Mouse (Mus musculus): ENCODE results near the gene Upk3a. TPM values are rescaled to one million over a fixed set of nuclear protein-coding genes. Genes with fewer than 3 reads are reported as not detected.

The Upk3a gene
- total RNA-seq (2015; ENCODE audit: low replicate concordance) (not detected in 2 replicates), total RNA-seq (2017; ENCODE audit: low replicate concordance) (not detected in 2 replicates)

DNA sequence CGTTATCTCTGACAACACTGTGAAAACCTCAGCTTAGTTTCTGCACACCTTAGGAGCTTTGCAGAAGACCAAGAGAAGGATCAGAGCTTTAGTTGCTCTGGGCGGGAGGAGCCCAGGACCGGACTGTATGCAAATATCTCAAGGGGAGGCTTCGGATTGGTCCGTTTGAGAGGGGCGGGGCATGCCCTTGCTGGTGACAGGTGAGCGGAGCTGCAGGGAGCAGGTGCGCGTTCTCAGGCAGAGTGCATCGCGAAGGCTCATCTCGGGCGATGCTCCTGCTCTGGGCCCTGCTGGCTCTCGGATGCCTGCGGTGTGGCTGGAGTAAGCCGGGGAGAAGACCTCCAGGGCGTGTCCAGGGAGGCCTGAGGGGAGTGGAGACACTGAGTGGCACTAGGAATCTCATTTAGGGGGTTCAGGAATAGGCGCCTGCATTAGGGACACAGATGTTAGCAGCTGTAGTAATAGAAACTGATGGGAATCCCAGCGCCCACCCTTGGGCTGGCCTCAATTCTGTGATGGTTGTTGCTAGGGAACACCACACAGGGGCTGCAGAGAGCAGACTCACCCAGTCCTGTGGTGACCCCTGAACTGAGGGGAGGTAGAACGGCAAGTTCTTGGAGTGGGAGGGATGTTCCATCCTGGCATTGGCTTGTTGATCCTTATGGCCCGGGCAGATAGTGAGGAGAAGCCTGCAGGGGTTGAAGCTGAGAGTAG is at the start of gene Upk3a:
Gene Upk3a (plus strand): TSS at position 191 of the 714 bp plus-strand sequence.
- no peak for ATAC-seq (replicated peaks; ENCODE audit: low FRiP score, poor library complexity, severe bottlenecking)

DNA sequence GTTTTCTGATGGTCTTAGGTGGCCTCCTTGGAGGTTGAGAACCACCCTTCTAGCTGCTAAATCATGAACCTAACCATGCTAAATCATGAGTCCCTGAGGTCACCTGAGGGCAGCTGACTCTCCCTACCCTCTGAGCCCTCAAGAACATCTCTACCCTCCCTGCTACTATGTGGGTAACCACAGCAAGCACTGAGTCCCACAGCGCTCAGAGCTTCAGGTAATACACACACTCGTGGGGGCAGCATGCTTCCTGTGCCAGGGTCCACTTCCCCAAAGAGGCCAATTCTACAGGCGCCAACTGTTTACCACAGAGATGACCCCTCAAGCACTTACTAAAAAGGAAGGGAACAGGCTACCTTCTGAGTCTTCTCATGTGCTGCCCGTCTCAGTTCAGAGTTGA is 48.4 kb upstream of the Upk3a start:
- ATAC-seq (replicated peaks; ENCODE audit: low FRiP score, poor library complexity, severe bottlenecking), result no peak

DNA sequence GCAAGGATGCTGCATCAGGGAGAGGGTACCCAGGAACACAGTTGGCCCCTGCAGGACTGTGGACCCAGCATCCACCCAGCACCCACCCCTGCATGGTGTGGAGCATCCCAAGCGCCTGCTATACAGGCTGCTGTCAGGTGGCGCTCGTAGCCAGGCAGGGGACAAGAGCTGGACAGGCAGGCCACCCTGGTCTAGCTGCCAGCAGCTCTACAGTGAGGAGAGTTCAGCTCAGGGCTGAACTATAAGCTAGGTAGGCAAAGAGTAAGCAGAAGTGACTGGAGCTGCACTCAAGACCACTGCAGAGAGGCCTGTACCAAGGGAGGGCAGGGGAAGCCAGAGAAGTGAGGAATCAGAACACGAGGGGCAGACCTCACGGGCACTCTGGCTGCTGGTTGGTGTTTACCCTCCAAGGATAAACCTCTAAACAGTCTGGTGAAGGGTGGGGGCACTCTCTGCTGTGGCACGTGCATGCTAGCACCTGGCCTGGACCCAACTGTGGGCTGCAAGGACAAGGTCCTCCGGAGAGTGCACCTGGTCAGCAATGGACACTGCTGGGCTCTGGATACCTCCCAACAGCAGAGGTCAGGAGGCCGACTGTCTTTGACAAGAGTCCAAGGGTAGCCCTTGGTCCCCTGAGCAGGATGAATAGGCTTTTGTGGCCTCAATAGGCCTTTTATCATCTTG is 43.9 kb upstream of the Upk3a start:
- ATAC-seq (replicated peaks; ENCODE audit: low FRiP score, poor library complexity, severe bottlenecking), result no peak

DNA sequence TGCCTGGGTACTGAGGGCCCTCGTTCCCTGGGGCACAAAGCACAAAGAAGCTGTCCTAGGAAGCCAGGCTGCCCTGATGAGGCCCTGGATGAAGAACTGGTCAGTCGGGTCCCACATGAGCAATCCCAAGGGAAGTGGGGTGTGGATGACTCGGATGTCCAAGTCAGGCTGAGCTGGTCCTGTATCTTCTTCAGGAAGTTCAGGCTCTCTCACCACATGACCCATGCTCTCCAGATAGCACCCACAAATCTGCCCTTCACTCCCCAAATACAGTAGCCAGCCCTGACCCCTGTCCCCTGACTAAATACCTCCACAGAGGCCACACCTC is 43.4 kb upstream of the Upk3a start:
- no peak for ATAC-seq (replicated peaks; ENCODE audit: low FRiP score, poor library complexity, severe bottlenecking)

DNA sequence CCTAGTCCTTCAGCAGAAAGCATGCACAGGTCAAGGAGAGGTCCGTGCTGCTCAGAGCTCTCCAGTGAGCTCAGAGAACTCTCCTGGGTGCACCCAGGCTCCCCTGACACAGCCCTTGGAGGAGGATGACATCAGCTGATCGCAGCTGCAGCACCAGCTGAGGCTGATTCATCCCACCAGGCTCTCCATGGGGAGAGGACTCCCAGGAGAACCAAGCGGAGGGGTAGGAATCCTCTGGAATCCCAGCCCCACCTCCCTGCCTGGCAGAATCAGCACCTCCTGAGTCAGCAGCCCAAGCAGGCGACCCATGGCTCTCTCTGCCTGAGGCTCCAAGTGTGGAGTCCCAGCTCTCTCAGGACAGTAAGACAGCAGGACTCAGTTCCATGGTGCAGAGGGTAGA is 41.2 kb upstream of the Upk3a start:
- no peak for ATAC-seq (replicated peaks; ENCODE audit: low FRiP score, poor library complexity, severe bottlenecking)

DNA sequence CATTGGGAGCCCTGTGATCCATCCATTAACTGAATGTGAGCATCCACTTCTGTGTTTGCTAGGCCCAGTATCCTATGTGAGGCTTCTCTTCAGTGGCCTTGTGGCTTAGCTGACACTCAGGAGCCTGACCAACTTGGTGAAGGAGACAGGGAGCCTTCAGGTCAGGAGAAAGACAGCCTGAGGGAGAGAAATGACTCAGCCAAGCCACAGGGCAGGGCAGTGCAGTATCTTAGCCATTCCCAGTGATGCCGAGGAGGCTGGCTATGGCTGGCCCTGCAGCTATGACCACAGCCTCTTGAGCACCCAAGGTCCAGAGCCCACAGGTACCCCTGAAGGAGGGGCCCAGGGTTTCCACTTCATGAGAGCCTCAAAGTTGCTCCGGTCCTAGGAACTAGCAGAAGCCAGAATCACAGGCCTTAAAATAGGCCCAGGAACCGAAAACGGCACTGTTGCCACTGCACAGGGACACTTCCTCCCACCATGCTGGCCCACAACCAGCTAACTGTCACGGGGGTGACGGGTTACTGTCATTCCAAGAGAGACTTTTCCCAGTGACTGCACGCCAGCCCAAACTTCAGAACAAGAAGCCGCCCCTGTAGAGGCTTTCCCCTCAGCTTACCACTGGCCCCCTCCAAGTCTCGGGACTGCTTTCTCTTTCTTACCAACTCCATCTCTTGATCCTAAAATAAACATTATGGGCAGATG is 35.2 kb upstream of the Upk3a start:
- no peak for ATAC-seq (replicated peaks; ENCODE audit: low FRiP score, poor library complexity, severe bottlenecking)

- no peak for ATAC-seq (replicated peaks; ENCODE audit: low FRiP score, poor library complexity, severe bottlenecking)
These were observed 34.1 kb upstream of the Upk3a start for GRCm38 (mm10) chr15:84982888-84983287.

DNA sequence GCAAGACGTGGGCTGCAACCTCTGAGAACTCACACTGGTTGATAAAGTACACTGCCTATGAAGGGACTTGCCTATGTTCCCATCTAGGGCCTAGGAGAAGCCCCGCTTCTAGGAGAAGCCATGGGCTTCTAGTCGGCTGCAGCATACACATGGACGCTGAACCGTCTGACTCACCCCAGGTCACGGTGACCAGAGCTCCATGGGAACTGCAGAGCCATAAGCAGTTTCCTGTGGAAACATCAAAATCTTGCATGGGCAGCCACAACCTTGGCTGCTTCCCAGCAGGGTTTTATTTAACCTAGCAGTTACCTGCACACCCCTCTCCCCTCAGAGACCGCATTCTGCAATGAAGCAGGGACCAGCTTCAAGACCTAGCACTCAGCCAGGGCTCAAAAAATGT is 33.2 kb upstream of the Upk3a start:
- ATAC-seq (replicated peaks; ENCODE audit: low FRiP score, poor library complexity, severe bottlenecking), result no peak

DNA sequence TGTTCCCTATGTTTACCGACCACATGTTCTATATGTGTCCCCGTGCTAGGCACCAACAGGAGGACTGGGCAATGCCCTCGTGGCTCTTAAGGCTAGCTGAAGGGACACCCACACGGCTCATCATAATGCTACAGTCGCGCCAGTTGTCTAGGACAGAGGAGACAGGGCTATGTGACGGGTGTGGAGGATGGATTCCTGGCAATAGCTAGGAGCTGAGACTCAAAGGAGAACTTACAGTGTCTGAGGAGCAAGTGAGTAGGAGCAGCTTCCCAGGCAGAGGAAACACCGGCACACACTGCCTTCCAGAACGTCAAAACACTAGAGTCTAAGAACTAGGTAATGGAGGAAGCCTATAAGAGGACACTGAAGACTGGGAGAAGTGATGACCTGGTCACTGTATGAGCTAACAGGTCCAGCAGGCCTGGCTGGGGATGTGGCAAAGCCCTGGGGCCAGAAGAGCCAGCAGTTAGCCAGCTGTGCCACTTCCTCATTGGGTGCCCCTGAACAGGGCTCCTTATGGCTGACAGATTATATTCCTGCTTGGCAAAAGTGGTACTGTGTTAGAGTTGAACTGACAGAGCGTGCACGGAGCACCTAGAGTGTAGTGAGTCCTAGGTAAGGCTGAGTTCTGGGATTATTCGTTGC is 31.3 kb upstream of the Upk3a start:
- ATAC-seq (replicated peaks; ENCODE audit: low FRiP score, poor library complexity, severe bottlenecking), result no peak

DNA sequence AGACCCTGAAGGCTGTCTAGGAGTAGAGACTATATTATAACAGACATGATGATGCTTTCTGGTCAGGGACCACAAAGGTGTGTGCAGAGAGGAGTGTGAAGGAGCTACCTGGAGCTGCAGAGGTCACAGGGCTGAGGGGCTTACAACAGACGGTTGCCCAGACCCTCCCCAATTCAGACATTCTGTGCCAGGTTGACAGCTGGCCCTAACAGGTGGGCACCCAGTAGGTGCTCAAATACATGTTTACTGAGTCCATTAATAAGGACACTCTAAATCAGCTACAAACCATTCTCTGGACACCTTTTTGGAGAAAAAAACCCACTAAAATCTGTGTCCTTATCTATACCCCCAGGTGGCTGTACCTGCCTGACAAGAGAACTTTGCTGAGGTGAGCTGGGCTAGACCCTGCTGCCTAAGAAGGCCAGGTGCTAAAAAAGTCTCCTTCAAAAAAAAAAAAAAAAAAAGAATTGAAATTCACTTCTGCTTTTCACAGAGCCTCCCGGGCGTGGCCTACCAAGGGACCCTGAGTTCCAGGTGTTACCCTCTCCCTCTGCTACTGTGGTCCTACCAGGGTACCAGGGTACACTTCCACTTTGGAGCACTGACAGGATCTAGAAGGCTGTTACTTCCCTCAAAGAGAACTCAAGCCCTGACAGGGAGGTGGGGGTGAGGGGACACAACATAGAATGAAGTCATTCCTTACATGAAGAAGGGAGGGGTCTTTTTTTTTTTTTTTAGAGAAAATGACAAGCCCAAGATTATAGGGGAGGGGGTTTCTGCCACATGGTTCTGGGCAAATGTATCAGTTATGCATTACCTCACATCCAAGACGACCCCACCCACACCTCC is 30.5 kb upstream of the Upk3a start:
- ATAC-seq (replicated peaks; ENCODE audit: low FRiP score, poor library complexity, severe bottlenecking), result no peak

DNA sequence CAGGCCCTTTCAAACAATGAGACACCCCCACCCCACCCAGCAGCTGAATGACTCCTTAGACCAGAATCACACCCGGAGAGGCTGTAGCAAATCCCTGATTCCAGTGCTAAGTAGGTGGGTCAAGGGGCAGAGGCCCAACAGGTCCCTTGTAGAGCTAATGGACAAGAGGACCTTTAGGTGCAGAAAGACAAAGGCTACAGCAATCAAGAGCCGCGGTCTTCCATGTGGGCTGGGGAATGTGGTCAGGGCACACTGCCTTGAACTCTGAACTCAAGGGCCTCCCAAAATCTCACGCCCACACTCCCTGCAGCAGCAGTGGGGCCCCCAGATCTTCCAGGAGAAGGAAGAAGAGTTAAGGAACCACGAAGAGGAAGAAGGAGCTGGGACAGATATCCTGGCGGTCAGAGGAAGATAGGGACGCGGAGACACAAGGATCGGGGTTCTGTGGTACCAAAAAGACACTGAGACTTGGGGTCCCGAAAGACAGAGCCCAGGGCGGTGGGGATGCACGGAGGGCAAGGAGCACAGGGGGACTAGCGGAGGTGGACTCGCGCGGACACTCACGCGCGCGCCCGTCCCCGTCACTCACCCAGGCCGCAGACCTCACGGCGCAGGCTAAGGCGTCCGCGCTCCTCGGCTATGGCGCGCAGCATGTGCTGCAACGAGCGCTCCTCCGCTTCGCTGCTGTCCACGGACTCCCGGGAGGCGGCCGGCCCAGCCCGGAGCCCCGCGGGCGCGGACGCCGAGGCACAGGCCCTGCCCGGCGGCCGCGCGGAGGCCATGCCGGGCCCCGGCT is 29.7 kb upstream of the Upk3a start:
- no peak for ATAC-seq (replicated peaks; ENCODE audit: low FRiP score, poor library complexity, severe bottlenecking)

GRCm38 (mm10) chr15:84987874-84988825 is 28.8 kb upstream of the Upk3a start, which contains the start of gene 5031439G07Rik:
Gene 5031439G07Rik, minus strand, starts transcription at chr15:84988551.
- ATAC-seq (replicated peaks; ENCODE audit: low FRiP score, poor library complexity, severe bottlenecking), result peak; percentile 86

DNA sequence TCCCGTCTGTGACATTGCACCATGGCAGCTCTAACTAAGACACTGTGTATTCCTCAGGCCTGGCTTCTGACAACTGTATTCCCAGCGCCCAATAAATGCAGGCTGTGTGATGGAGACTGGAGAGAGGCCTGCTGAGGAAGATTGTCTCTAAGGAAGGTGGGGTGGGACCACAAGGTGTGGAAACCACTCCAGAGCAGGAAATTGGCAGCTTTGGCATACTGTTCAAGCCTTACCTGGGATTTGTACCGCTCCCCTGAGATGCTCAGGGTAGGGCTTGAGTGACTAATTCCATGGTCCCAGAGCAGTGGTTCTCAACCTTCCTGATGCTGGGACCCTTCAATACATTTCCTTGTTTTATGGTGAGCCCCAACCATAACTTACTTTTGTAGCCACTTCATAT is 27.8 kb upstream of the Upk3a start:
- ATAC-seq (replicated peaks; ENCODE audit: low FRiP score, poor library complexity, severe bottlenecking), result no peak

GRCm38 (mm10) chr15:84989771-84990170 is 27.2 kb upstream of the Upk3a start:
- ATAC-seq (replicated peaks; ENCODE audit: low FRiP score, poor library complexity, severe bottlenecking), result no peak

GRCm38 (mm10) chr15:84994498-84994897 is 22.4 kb upstream of the Upk3a start:
- ATAC-seq (replicated peaks; ENCODE audit: low FRiP score, poor library complexity, severe bottlenecking), result no peak

DNA sequence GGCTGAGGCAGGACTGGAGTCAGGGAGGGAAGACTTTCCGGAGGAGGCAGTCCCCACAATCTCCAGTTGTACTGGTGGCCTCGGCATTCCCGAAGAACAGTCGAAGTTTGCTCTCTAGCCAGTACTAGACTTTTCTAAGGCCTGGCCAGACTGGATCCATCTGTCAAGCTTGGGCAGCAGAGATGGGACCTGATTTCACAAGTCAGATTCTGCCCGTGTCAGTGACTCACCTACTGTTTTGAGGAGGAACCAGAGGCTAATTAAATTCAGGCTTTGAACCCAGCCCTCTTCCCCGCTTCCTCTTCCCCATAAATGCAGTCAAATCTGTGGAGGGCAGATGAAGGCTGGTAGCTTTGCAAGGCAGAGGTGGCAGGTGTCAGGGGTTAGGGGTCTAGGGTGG is 21.9 kb upstream of the Upk3a start:
- ATAC-seq (replicated peaks; ENCODE audit: low FRiP score, poor library complexity, severe bottlenecking), result no peak

DNA sequence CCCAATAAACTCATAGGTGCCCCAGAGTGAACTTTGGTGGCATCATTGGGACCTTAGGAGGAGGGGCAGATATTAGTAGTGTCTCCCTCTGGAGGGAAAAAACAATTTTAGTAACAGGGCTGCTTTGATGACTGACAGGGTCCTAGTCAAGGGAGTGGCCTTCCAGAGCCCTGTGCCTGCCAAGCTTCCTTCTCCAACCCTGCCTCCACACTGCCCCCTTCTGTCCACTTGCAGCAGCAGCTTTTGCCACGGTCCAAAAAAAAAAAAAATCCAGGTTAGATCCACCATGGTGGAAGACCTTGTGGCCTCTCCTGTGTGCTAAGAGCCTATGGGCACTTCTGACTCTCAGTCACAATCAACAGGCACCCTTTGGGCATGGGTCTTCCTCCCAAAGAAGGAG is 21.0 kb upstream of the Upk3a start:
- ATAC-seq (replicated peaks; ENCODE audit: low FRiP score, poor library complexity, severe bottlenecking), result 0 out of 2 replicates have a peak, but pooled peaks have one; percentile 25

Data from erythroid progenitor cell, adult 5-6 weeks (primary cell).